Mouse (Mus musculus): ENCODE measurements around the gene Stard7. TPM values are rescaled to one million over a fixed set of nuclear protein-coding genes. Genes with fewer than 3 reads are reported as not detected.
A peak's percentile ranks its signal among the peaks of the same experiment; 100 is the strongest.

The Stard7 gene
- total RNA-seq (2014; rRNA removed) = 178 and 203 TPM in 2 replicates
- 89.3 and 110 TPM in 2 replicates for polyA plus RNA-seq (2015; fragmentation: Nextera tagmentation; extraction: Ambion mirVana)

DNA sequence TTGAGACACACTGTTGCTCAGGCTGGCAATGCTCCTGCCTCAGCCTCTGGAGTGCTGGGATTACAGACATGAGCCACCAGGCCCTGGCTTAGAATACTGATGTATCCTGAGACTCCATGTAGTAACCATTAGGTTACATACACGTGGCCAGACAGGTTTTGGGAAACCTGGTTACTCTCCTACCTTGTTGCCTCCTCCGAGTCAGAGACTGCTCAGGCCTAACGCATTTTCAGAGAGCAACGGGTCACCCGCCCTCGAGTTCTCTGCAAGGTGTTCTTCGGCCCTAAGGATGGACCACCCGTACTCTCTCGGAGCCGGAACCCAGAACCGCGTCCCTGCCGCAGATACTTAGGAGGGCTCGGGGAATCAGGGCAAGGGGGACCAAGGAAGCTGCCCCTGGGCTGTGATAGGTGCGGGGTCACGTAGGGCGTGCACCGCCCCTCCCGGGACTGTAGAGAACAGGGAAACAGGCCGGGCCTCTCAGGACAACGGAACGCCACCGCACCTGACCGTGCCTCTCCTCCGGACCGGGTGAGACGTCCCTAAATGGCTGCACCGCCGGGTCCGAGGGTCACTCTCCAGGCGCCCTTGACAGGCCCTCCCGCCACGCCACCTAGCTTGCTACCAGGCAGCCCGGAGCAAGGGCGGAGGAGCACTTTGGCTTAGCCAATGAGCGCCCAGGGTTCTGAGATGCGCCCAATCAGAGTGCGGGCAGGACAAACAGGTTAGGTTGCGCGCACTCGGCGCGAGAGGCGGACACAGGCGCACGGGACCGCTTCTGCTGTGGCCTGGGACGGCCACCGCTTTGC is at the start of gene Stard7:
Gene Stard7, plus strand, starts transcription at position 728 of the 809 bp plus-strand sequence.
- 4% methylated on average over 48 of the region's 49 CpGs for WGBS
- H3K27me3 ChIP-seq (ENCODE audit: insufficient read depth, low read length) = no peaks in the 10 kb centered on the region
- H3K4me2 ChIP-seq (ENCODE audit: low read depth) = peak within 1 kb of the TSS; percentile 73
- H3K4me3 ChIP-seq (ENCODE audit: low read depth, low read length) = peak within 1 kb of the TSS; percentile 96
- H3K27ac ChIP-seq (ENCODE audit: low read depth, low read length) = peak within 1 kb of the TSS; percentile 97
- DNase-seq (peak; percentile 96), ATAC-seq (peak; percentile 99)
- no peaks in the 10 kb centered on the region for H3K36me3 ChIP-seq (ENCODE audit: insufficient read depth)
- peak; percentile 52 for TF ChIP-seq CTCF (IDR thresholded peaks at IDR 0.05; ENCODE audit: low read depth)
- H3K9me3 ChIP-seq (ENCODE audit: low read length) = no peaks in the 10 kb centered on the region
- H3K9ac ChIP-seq = peak within 1 kb of the TSS; percentile 88
- 0 out of 2 replicates have a peak, but pooled peaks cover 3% of the 10 kb centered on the region for H3K4me1 ChIP-seq (ENCODE audit: insufficient read depth)

DNA sequence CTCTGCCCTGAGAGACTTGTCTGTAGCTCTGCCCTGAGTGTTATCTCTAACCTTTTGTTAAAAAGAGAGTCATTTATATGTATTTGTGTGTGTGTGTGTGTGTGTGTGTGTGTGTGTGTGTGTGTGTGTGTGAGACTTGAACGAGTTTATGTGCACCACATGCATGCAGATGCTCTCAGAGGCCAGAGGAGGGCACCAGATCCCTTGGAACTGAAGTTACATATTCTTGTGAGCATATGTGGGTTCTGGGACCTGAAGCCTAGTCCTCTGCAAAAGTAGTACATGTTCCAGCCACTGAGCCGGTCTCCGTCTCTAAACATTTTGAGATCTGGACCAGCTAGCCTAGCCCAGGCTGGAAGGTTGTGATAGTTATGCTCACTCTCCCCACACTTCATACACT is 44.8 kb upstream of the Stard7 start:
- Histone ChIP-seq H3K9ac (no peak overlapping the region), H3K4me1 (ENCODE audit: insufficient read depth) (no peaks in the 10 kb centered on the region), H3K36me3 (ENCODE audit: insufficient read depth) (peaks cover 94% of the 10 kb centered on the region), H3K4me3 (ENCODE audit: low read depth, low read length) (no peak overlapping the region), H3K27me3 (ENCODE audit: insufficient read depth, low read length) (no peaks in the 10 kb centered on the region), H3K4me2 (ENCODE audit: low read depth) (no peak overlapping the region), H3K27ac (ENCODE audit: low read depth, low read length) (no peak overlapping the region), H3K9me3 (ENCODE audit: low read length) (no peaks in the 10 kb centered on the region)
- DNase-seq = no peak
- TF ChIP-seq CTCF (IDR thresholded peaks at IDR 0.05; ENCODE audit: low read depth) = no peak
- 100% methylated on average over 3 of the region's 3 CpGs for WGBS
- ATAC-seq = no peak

DNA sequence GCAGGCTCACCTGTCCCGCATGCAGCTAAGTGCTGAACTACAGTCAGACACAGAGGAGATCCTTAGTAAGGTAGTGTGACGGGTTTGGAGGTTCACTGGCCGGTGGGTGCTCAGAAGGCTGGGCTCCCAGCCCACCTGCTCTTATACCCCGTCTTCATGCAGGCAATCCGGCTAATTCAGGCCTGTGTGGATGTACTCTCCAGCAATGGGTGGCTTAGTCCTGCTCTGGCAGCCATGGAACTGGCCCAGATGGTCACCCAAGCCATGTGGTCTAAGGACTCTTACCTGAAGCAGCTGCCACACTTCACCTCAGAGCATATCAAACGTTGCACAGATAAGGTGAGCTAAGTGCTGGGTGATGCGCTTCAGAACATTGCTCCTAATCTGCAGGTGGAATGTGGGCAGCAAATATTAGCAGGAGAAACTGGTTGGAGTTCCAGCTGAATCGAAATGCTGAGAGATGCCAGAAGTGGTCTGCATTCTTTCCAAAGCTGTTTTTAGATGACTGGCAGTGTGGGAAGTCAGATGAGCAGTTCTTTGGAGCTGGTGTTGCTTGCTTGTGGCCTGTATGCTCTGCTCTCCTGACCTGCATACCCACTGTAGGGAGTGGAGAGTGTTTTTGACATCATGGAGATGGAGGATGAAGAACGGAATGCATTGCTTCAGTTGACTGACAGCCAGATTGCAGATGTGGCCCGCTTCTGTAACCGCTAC is 32.0 kb upstream of the Stard7 start:
- Histone ChIP-seq H3K9me3 (ENCODE audit: low read length) (no peaks in the 10 kb centered on the region), H3K9ac (no peak overlapping the region), H3K4me1 (ENCODE audit: insufficient read depth) (no peaks in the 10 kb centered on the region), H3K4me2 (ENCODE audit: low read depth) (no peak overlapping the region), H3K4me3 (ENCODE audit: low read depth, low read length) (no peak overlapping the region), H3K36me3 (ENCODE audit: insufficient read depth) (peaks cover 90% of the 10 kb centered on the region), H3K27ac (ENCODE audit: low read depth, low read length) (no peak overlapping the region), H3K27me3 (ENCODE audit: insufficient read depth, low read length) (no peaks in the 10 kb centered on the region)
- WGBS = 95% methylated on average over 11 of the region's 11 CpGs
- DNase-seq (no peak), ATAC-seq (no peak)
- TF ChIP-seq CTCF (IDR thresholded peaks at IDR 0.05; ENCODE audit: low read depth) = no peak

DNA sequence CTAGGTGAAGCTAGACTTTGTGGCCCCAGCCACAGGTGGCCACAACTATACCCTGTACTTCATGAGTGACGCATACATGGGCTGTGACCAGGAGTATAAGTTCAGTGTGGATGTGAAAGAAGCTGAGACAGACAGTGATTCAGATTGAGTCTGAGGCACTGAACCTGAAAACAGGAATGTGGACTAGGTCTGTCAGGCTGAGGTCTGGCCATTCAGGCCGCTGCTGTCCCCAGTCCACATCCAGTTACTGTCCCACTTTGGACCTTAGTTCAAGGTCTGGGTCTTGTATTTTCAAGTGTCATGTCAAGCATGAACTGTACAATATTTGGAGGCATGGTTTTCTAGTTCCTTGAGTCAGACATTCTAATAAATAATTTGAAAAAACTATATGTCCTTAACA is 30.0 kb upstream of the Stard7 start:
- TF ChIP-seq CTCF (IDR thresholded peaks at IDR 0.05; ENCODE audit: low read depth) = no peak
- no peak for ATAC-seq
- Histone ChIP-seq H3K4me2 (ENCODE audit: low read depth) (no peak overlapping the region), H3K36me3 (ENCODE audit: insufficient read depth) (peaks cover 87% of the 10 kb centered on the region), H3K4me1 (ENCODE audit: insufficient read depth) (no peaks in the 10 kb centered on the region), H3K9ac (no peak overlapping the region), H3K27ac (ENCODE audit: low read depth, low read length) (no peak overlapping the region), H3K9me3 (ENCODE audit: low read length) (no peaks in the 10 kb centered on the region), H3K27me3 (ENCODE audit: insufficient read depth, low read length) (no peaks in the 10 kb centered on the region), H3K4me3 (ENCODE audit: low read depth, low read length) (no peak overlapping the region)
- DNase-seq = no peak
- 97% methylated on average over 2 of the region's 2 CpGs for WGBS

DNA sequence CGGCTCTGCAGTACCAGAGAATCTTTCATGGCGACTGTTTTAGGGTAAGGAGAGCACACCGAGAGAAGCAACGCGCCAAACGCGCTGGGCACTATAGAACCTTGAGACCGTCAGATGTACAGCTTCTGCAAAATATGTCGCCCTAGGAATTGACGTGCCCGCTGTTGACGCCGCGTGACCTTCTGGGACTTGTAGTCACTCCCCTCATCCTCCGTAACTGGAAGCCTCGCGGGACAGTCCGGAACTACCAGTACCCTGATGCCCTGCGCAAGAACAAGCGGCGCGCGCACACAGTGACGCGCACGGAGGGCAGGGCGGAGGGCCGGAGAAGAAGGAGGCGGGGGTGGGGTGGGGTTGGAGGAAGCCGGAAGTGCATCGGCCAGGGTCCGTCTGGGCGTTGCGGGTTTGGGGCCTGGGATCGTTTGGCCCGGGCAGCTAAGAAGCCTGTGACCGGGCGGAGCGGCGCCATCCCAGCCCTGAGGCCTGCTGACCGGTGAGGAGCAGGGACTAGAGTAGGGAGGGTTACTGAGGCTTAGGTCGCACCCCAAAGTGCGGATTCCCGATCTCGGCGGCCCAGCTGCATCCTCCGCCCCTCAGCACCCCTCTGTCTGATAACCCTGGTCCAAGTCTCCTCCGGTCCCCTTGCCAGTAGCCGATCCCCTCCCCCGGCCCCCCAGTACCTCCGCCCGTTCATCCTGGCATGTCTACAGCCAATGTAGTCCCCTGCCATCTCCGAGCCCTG is 22.3 kb upstream of the Stard7 start, which contains the start of the genes Ciao1 and Tmem127:
Gene Ciao1, minus strand, starts transcription at position 225 of the 742 bp plus-strand sequence.
Gene Tmem127, plus strand, starts transcription at position 317 of the 742 bp plus-strand sequence.
- 2% methylated on average over 53 of the region's 53 CpGs for WGBS
- H3K4me1 ChIP-seq (ENCODE audit: insufficient read depth) = peaks cover 20% of the 10 kb centered on the region
- peak; percentile 99 for ATAC-seq
- peaks cover 33% of the 10 kb centered on the region for H3K36me3 ChIP-seq (ENCODE audit: insufficient read depth)
- H3K27me3 ChIP-seq (ENCODE audit: insufficient read depth, low read length) = no peaks in the 10 kb centered on the region
- peak within 1 kb of the TSS; percentile 79 for H3K27ac ChIP-seq (ENCODE audit: low read depth, low read length)
- peak within 1 kb of the TSS; percentile 68 for H3K4me3 ChIP-seq (ENCODE audit: low read depth, low read length)
- H3K9ac ChIP-seq = peak within 1 kb of the TSS; percentile 76
- no peaks in the 10 kb centered on the region for H3K9me3 ChIP-seq (ENCODE audit: low read length)
- H3K4me2 ChIP-seq (ENCODE audit: low read depth) = peak within 1 kb of the TSS; percentile 82
- TF ChIP-seq CTCF (IDR thresholded peaks at IDR 0.05; ENCODE audit: low read depth) = 0 out of 2 replicates have a peak, but pooled peaks have one; percentile 20
- peak; percentile 99 for DNase-seq

GRCm38 (mm10) chr2:127248334-127249004 is 21.5 kb upstream of the Stard7 start:
- TF ChIP-seq CTCF (IDR thresholded peaks at IDR 0.05; ENCODE audit: low read depth) = peak; percentile 59
- ATAC-seq (peak; percentile 52), DNase-seq (peak; percentile 60)
- Histone ChIP-seq H3K4me3 (ENCODE audit: low read depth, low read length) (peak overlapping the region; percentile 68), H3K36me3 (ENCODE audit: insufficient read depth) (peaks cover 28% of the 10 kb centered on the region), H3K9ac (peak overlapping the region; percentile 76), H3K4me2 (ENCODE audit: low read depth) (peak overlapping the region; percentile 82), H3K27ac (ENCODE audit: low read depth, low read length) (peak overlapping the region; percentile 79), H3K4me1 (ENCODE audit: insufficient read depth) (peaks cover 20% of the 10 kb centered on the region), H3K9me3 (ENCODE audit: low read length) (no peaks in the 10 kb centered on the region), H3K27me3 (ENCODE audit: insufficient read depth, low read length) (no peaks in the 10 kb centered on the region)
- 2% methylated on average over 39 of the region's 39 CpGs for WGBS
